Mouse (Mus musculus): ENCODE data around the gene Gna14. TPM values are rescaled to one million over a fixed set of nuclear protein-coding genes. Genes with fewer than 3 reads are reported as not detected.

The Gna14 gene
- total RNA-seq, 2 experiments from 2014 or later = 0.36 to 0.68 TPM

DNA sequence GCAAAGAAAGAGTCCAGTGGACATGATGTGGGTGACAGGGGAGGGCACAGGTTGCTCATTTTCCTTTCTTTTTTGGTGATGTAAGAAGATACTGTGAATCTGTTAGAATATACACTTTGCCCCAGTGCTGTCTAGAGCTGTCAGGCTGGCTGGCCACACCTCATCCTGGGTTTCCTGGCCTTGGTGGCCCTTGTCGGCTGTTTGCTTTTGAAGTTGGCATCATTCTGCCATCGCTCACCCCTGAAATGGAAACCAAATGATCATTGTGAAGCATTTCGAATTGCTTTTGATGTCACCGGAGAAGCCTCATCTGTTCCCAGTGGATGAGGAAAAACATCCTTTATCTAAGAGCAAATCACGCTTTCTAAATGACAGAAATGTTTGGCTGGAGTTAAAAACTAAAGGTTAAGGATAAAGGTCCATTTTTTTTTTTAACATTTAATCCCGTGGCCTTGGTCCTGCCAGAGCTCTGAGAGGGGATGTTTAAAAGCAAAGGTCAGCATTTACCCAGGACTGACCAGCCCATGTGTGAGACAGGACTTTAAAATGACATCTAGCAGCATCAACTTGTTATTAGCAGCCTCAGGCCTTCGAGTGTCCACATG lies 144.2 kb downstream of the Gna14 start:
- DNase-seq = no peak
- intact Hi-C loops (cut with DNase I) = no loop called here

GRCm38 (mm10) chr19:16580501-16580900 lies 144.9 kb downstream of the Gna14 start:
- intact Hi-C loops (cut with DNase I) = no loop called here
- DNase-seq = no peak

- intact Hi-C loops (cut with DNase I) = no loop called here
- DNase-seq = no peak
Observed at GRCm38 (mm10) chr19:16584546-16584945, 149.0 kb downstream of the Gna14 start.

GRCm38 (mm10) chr19:16585379-16585778 lies 149.8 kb downstream of the Gna14 start:
- DNase-seq = no peak
- intact Hi-C loops (cut with DNase I) = no loop called here

- intact Hi-C loops (cut with DNase I) = no loop called here
- peak; percentile 18 for DNase-seq
Observed at GRCm38 (mm10) chr19:16593256-16593974, 157.9 kb downstream of the Gna14 start.

GRCm38 (mm10) chr19:16593975-16594317 lies 158.4 kb downstream of the Gna14 start:
- no peak for DNase-seq
- intact Hi-C loops (cut with DNase I) = no loop called here

DNA sequence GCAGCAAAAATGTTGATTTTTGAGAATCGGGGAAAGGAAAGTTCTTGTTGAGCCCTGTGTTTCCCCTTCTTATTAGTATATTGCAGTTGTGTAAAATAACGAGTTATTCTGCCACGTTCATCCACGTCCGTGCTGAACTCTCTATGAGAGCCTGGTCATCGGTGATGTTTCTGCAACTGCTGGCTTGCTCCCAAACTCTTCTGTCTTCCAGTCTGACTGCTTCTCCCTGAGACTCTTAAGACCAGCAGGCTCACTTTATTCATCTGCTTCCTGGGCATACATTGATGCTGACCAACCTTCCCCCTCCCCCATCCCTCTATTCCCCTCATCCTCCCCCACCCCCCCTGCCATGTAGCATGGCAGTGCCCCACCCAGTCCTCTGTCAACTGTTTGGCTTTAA lies 161.7 kb downstream of the Gna14 start:
- intact Hi-C loops (cut with DNase I) = loop anchor here (5.0 kb wide), 2 partner anchors 160 to 240 kb away; partner anchors contain the start of gene Gna14
- no peak for DNase-seq

- intact Hi-C loops (cut with DNase I) = loop anchor here (1.0 to 5.0 kb wide), 3 partner anchors 161 to 534 kb away; partner anchors contain the start of gene Gna14
Observed at GRCm38 (mm10) chr19:16598653-16599297, 163.2 kb downstream of the Gna14 start.

DNA sequence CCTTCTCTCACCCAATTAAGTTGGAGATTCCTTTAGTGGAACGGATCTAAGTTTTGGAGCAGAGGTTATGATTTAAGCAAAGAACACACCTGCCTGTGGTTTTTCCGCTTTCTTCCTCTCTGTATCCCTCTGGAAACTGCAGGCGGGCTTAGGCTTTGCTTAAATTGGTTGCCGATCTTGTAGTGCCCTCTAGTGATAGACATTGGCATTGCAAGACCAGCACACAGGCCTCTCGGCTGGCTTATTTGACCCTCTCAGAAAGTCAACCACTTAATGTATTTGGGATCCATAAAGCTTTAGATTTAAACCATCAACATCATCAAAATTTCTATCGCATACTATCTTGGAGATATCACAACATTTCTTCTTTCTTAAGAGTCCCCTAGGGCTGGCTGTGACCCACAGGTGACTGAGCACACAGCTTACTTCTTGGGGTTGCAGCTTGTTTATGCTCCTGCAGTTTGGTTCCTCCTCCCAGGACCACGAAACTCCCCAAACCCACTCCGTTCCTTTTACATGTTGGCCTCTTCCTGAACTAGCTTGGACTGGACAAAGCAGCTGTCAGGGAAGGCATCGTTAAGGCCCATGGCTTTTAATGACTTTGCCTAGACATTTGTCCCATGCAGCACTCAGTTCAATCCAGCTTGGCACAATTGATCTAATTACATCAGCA lies 163.9 kb downstream of the Gna14 start:
- DNase-seq = peak; percentile 69
- intact Hi-C loops (cut with DNase I) = loop anchor here (1.0 to 5.0 kb wide), 3 partner anchors 162 to 535 kb away; partner anchors contain the start of gene Gna14

More at GRCm38 (mm10) chr19:16598653-16599297, 163.2 kb downstream of the Gna14 start:
- DNase-seq = peak; percentile 9

DNA sequence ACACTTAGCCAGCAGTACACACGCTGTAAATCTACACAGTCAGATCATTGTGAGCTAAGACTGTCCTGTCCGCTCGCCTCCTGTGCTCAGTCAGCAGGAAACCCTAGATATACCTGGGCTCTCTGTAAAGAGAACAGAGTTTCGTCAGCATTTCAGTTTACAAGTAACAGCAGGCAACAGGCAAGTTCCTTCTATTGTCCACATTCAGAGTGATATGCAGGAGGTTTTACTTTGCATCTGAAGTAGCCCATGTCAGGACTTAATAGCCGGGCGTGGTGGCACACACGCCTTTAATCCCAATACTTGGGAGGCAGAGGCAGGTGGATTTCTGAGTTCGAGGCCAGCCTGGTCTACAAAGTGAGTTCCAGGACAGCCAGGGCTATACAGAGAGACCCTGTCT lies 166.5 kb downstream of the Gna14 start:
- DNase-seq = no peak
- intact Hi-C loops (cut with DNase I) = no loop called here

GRCm38 (mm10) chr19:16607634-16608033 lies 172.1 kb downstream of the Gna14 start:
- no peak for DNase-seq
- intact Hi-C loops (cut with DNase I) = no loop called here

DNA sequence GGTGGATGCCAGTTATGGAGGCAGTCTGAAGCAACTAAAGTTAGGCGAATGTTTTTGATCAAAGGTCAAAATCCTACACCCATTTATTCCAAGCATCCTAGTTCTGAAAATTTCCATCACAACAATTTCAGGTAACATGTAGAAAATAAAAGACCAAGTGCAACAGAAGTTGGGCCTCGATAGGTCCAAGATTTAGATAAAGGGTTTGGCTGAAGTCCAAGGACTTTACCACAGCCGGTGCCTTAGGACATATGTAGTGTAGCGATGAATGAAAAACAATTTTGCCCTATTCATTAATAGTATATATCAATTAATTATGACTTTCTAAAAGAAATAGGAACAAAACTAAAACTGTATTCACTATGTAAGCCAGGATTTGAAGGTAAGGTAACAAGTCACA lies 187.6 kb downstream of the Gna14 start:
- intact Hi-C loops (cut with DNase I) = no loop called here
- DNase-seq = no peak

DNA sequence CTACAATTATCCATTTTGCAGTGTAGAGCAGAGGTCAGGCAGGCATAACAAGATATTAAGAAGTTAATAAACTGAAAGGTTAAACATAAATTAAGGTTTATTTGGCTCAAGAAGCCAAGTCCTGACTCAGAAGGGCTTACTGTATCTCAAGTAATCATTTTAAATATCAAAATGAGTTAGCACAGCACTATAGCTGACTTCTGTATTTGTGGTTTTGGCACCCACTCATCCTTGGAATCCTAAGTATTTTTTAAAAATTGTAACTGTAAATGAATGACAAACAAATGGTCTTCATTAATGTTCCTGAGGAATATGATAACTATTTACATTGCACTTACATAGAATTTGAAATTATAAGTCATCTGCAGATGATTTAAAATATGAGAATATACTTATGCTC lies 189.4 kb downstream of the Gna14 start:
- no peak for DNase-seq
- intact Hi-C loops (cut with DNase I) = no loop called here

DNA sequence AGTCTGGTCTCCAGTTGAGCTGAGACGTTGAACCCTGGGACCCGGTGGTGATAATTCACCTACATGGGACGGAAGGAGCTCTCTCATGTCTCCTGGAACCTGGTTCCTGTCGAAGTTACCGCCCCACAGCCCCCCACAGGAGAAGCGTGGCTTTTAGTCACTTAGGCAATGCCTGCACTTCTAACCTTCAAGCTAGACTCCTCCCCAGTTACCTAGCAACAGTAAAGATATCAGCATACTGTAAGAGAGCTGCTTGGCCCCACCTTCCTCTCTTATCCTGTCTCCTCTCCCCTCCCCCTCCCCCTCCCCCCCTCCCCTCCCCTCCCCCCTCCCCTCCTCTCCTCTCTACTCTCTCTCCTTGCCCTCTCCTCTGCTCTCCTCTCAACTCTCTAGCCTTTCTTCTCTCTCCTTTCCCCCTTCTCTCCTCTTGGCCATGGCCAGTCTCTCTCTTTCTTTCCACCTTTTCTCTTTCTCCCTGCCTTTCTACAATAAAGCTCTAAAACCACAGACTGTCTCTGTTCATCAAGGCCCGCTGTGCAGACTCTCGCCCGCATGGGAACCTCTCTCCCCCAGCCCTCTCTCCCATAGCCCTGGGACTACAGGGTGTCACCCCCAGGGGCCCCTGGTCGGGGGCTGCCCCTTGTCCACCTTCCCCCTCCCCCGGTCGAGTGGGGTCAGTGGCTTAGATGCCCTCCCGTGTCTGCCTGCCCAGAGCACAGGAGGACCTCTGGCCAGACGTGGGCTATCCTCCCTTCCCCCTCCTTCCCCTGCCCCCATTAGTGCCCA lies 190.2 kb downstream of the Gna14 start:
- no peak for DNase-seq
- intact Hi-C loops (cut with DNase I) = no loop called here
